Mouse (Mus musculus): ENCODE results near the gene Tspoap1.

GRCm38 (mm10) chr11:87761181-87761721 is 910 bp downstream of the Tspoap1 start:
- TF ChIP-seq CTCF (IDR thresholded peaks at IDR 0.05; ENCODE audit: low read depth, low read length) (no peak), POLR2A (IDR thresholded peaks at IDR 0.05; ENCODE audit: extremely low read depth, insufficient read depth, low read length) (no peak)
